Mouse (Mus musculus): ENCODE data around the gene Rusc2.

DNA sequence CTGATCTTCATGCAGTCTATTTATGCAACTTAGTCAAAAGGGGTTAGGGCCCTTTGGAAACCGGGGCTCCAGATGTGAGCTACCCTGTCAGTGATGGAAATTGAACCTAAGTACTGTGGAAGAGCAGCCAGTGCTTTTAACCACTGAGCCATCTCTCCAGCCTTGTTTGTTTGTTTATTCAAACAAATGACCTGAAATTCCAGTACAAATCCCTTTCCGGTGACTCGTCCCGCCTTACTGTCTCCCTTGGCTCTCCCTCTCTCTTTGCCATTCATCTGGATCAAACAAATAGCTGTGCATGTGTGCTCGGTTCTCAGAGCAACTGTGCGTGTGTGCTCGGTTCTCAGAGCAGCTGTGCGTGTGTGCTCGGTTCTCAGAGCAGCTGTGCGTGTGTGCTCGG, 10.4 kb upstream of the Rusc2 start:
- TF ChIP-seq CTCF (IDR thresholded peaks at IDR 0.05) (no peak), EP300 (IDR thresholded peaks at IDR 0.05) (no peak)

All from lung, postnatal 0 days (tissue).